Mouse (Mus musculus) embryonic fibroblast, embryonic 13.5 days (primary cell): ENCODE results near the gene Arhgap19.

Source experiments
- CTCF ChIP-seq: IDR thresholded peaks from 2 replicates; pipeline ENCODE4 v1.5.1; 2011; ENCODE audit warnings: mild to moderate bottlenecking, control low read depth, low read length, moderate library complexity, borderline replicate concordance; ENCODE audit not compliant: insufficient read depth
- POLR2A ChIP-seq: IDR thresholded peaks from 2 replicates; pipeline ENCODE4 v1.6.1; 2011; ENCODE audit warnings: low read depth, mild to moderate bottlenecking, control low read depth, low read length, moderate library complexity

DNA sequence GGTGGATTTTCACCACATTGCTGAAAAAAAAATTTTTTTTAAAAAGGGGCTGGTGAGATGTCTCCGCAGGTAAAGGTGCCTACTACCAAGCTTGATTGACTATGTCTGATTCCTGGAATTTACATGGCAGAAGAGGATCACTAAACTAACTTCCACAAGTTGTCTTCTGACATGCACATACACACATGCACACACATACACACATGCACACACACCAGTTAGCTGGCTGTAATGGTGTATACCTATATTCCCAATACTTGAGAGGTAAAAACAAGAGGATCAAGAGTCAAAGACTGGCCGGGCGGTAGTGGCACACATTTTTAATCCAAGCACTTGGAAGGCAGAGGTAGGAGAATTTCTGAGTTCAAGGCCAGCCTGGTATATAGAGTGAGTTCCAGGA lies 37.8 kb upstream of the Arhgap19 start:
- TF ChIP-seq CTCF, result no peak
- TF ChIP-seq POLR2A, result no peak
